Mouse (Mus musculus): ENCODE measurements around the gene 1700010I14Rik.

- TF ChIP-seq POLR2A (IDR thresholded peaks at IDR 0.05; ENCODE audit: control insufficient read depth in 1 of 2, insufficient read depth in 1 of 2, low read depth in 1 of 2, low read length in 2 of 2, poor library complexity in 1 of 2) (no peak), CTCF (IDR thresholded peaks at IDR 0.05 in 2 of 3, conservative IDR thresholded peaks at IDR 0.05 in 1 of 3; ENCODE audit: control insufficient read depth in 1 of 3, insufficient read depth in 1 of 3, low read depth in 2 of 3, low read length in 3 of 3, poor library complexity in 1 of 3, severe bottlenecking in 1 of 3) (peak; percentile 42 to 63 (median 49)), MYB (IDR thresholded peaks at IDR 0.05; ENCODE audit: low read depth, low read length) (no peak), HCFC1 (IDR thresholded peaks at IDR 0.05; ENCODE audit: low read depth, low read length) (no peak), MYC (IDR thresholded peaks at IDR 0.05; ENCODE audit: low read depth, low read length) (no peak)
Measured at GRCm38 (mm10) chr17:8991160-8991559, 3.0 kb downstream of the 1700010I14Rik start.
